Mouse (Mus musculus): ENCODE measurements around the gene Dtx3.
"Not testable (repeated sequence)": the region's sequence is repeated elsewhere in the genome, so short reads cannot be mapped to it uniquely, and the experiment has no call there.

Gene Dtx3

GRCm38 (mm10) chr10:127165654-127166403 is 29.7 kb downstream of the Dtx3 start:
- DNase-seq (ENCODE audit: low read depth, low spot score): no peak

GRCm38 (mm10) chr10:127165354-127165653 is 30.2 kb downstream of the Dtx3 start:
- DNase-seq (ENCODE audit: low read depth, low spot score): no peak

- no peak for DNase-seq (ENCODE audit: low read depth, low spot score)
Measured at GRCm38 (mm10) chr10:127164631-127165353, 30.7 kb downstream of the Dtx3 start, which contains the start of gene B4galnt1. B4galnt1 (plus strand) TSS chr10:127165225.

GRCm38 (mm10) chr10:127164190-127164589 is 31.3 kb downstream of the Dtx3 start:
- DNase-seq (ENCODE audit: low read depth, low spot score): no peak

GRCm38 (mm10) chr10:127162771-127163261 is 32.7 kb downstream of the Dtx3 start:
- not testable (repeated sequence) for DNase-seq (ENCODE audit: low read depth, low spot score)

GRCm38 (mm10) chr10:127160728-127161127 is 34.8 kb downstream of the Dtx3 start:
- no peak for DNase-seq (ENCODE audit: low read depth, low spot score)

- no peak for DNase-seq (ENCODE audit: low read depth, low spot score)
Measured at GRCm38 (mm10) chr10:127160081-127160480, 35.4 kb downstream of the Dtx3 start.

GRCm38 (mm10) chr10:127158471-127158870 is 37.1 kb downstream of the Dtx3 start:
- no peak for DNase-seq (ENCODE audit: low read depth, low spot score)

- DNase-seq (ENCODE audit: low read depth, low spot score): no peak
Measured at GRCm38 (mm10) chr10:127156511-127156910, 39.0 kb downstream of the Dtx3 start.

- DNase-seq (ENCODE audit: low read depth, low spot score): no peak
Measured at GRCm38 (mm10) chr10:127156089-127156488, 39.4 kb downstream of the Dtx3 start.

- no peak for DNase-seq (ENCODE audit: low read depth, low spot score)
Measured at GRCm38 (mm10) chr10:127154652-127155051, 40.9 kb downstream of the Dtx3 start.

GRCm38 (mm10) chr10:127154241-127154640 is 41.3 kb downstream of the Dtx3 start:
- no peak for DNase-seq (ENCODE audit: low read depth, low spot score)

- no peak for DNase-seq (ENCODE audit: low read depth, low spot score)
Measured at GRCm38 (mm10) chr10:127153323-127153722, 42.2 kb downstream of the Dtx3 start.

GRCm38 (mm10) chr10:127152556-127152955 is 43.0 kb downstream of the Dtx3 start:
- DNase-seq (ENCODE audit: low read depth, low spot score): not testable (repeated sequence)

- not testable (repeated sequence) for DNase-seq (ENCODE audit: low read depth, low spot score)
Measured at GRCm38 (mm10) chr10:127151233-127151632, 44.3 kb downstream of the Dtx3 start.

- no peak for DNase-seq (ENCODE audit: low read depth, low spot score)
Measured at GRCm38 (mm10) chr10:127150471-127150872, 45.1 kb downstream of the Dtx3 start.

GRCm38 (mm10) chr10:127147135-127147534 is 48.4 kb downstream of the Dtx3 start:
- no peak for DNase-seq (ENCODE audit: low read depth, low spot score)

GRCm38 (mm10) chr10:127145303-127145702 is 50.2 kb downstream of the Dtx3 start:
- no peak for DNase-seq (ENCODE audit: low read depth, low spot score)

- no peak for DNase-seq (ENCODE audit: low read depth, low spot score)
Measured at GRCm38 (mm10) chr10:127144536-127144935, 51.0 kb downstream of the Dtx3 start.

GRCm38 (mm10) chr10:127143228-127143627 is 52.3 kb downstream of the Dtx3 start:
- no peak for DNase-seq (ENCODE audit: low read depth, low spot score)

GRCm38 (mm10) chr10:127141500-127141899 is 54.0 kb downstream of the Dtx3 start:
- no peak for DNase-seq (ENCODE audit: low read depth, low spot score)

GRCm38 (mm10) chr10:127140971-127141370 is 54.6 kb downstream of the Dtx3 start:
- DNase-seq (ENCODE audit: low read depth, low spot score): no peak
